17 mouse cellular contexts compared by ENCODE assay signal in genomic region chr10:66975451-66975850, GRCm38 (mm10).
DNase-seq lines count a peak whose midpoint lies in the region; ATAC-seq and TF ChIP-seq lines count a peak whose summit lies in the region.
"Had no signal": no experiment of that assay in that cellular context is flagged by ENCODE, and none has a peak within 500 bp of the region (broad histone marks: within the 10 kb centered on the region; RNA-seq: fewer than 3 reads in every experiment).

No protein-coding gene starts in this region.

- no peaks in the 10 kb centered on the region for H3K27me3 ChIP-seq in hindbrain, postnatal 0 days (ENCODE audit: insufficient read depth, low read length)
- no peaks in the 10 kb centered on the region for H3K27me3 ChIP-seq in hindbrain, embryonic 13.5 days
- no peaks in the 10 kb centered on the region for H3K27me3 ChIP-seq in intestine, postnatal 0 days (replicated peaks; ENCODE audit: control insufficient read depth, insufficient read depth, low read length)
- H3K27me3 ChIP-seq: forebrain, embryonic 15.5 days; limb, embryonic 13.5 days had no signal

- no peak overlapping the region for H3K27ac ChIP-seq in hindbrain, postnatal 0 days
- H3K27ac ChIP-seq in hindbrain, embryonic 13.5 days, result no peak overlapping the region
- no peak overlapping the region for H3K27ac ChIP-seq in intestine, postnatal 0 days (ENCODE audit: low read depth, low read length)
- H3K27ac ChIP-seq: forebrain, embryonic 15.5 days; gastrocnemius, adult 2 months; layer of hippocampus, adult 2 months; limb, embryonic 13.5 days had no signal

- H3K36me3 ChIP-seq in hindbrain, postnatal 0 days (ENCODE audit: insufficient read depth, low read length), result no peaks in the 10 kb centered on the region
- H3K36me3 ChIP-seq in hindbrain, embryonic 13.5 days, result no peaks in the 10 kb centered on the region
- H3K36me3 ChIP-seq in intestine, postnatal 0 days (ENCODE audit: control insufficient read depth, insufficient read depth), result no peaks in the 10 kb centered on the region
- H3K36me3 ChIP-seq: forebrain, embryonic 15.5 days; limb, embryonic 13.5 days had no signal

- ATAC-seq in hindbrain, postnatal 0 days, result no peak
- ATAC-seq in hindbrain, embryonic 13.5 days (ENCODE audit: low FRiP score), result no peak
- ATAC-seq in intestine, postnatal 0 days, result no peak
- ATAC-seq: forebrain, embryonic 15.5 days; midbrain, embryonic 16.5 days had no signal

- no peak overlapping the region for H3K9ac ChIP-seq in hindbrain, postnatal 0 days (replicated peaks; ENCODE audit: low read length)
- no peak overlapping the region for H3K9ac ChIP-seq in hindbrain, embryonic 13.5 days
- H3K9ac ChIP-seq in intestine, postnatal 0 days (ENCODE audit: low read depth, low read length), result no peak overlapping the region
- H3K9ac ChIP-seq: forebrain, embryonic 15.5 days; limb, embryonic 13.5 days had no signal

- no peaks in the 10 kb centered on the region for H3K9me3 ChIP-seq in hindbrain, postnatal 0 days (ENCODE audit: low read length)
- H3K9me3 ChIP-seq in hindbrain, embryonic 13.5 days, result no peaks in the 10 kb centered on the region
- no peaks in the 10 kb centered on the region for H3K9me3 ChIP-seq in intestine, postnatal 0 days (ENCODE audit: control insufficient read depth)
- H3K9me3 ChIP-seq: forebrain, embryonic 15.5 days; limb, embryonic 13.5 days had no signal

- DNase-seq in hindbrain, postnatal 0 days (ENCODE audit: low spot score), result peak; percentile 32
- peak; percentile 26 for DNase-seq in lung, postnatal 36 days
- no peak for DNase-seq in lung, postnatal 14 days
- peak; percentile 88 for DNase-seq in adipocyte (ENCODE audit: low spot score)
- no peak for DNase-seq in gastrocnemius, adult 18-20 months (ENCODE audit: low spot score)
- DNase-seq: adrenal gland, adult 2 months; cerebellum, adult 9-10 months; embryo, embryonic 11 days; gastrocnemius, adult 2 months; lung, adult 2 months; thymus, adult 18-20 months had no signal

- 75% methylated on average over 1 of the region's 1 CpGs for WGBS in hindbrain, postnatal 0 days
- 81% methylated on average over 1 of the region's 1 CpGs for WGBS in hindbrain, embryonic 13.5 days
- WGBS in intestine, postnatal 0 days, result 87% methylated on average over 1 of the region's 1 CpGs

- no peak overlapping the region for H3K4me3 ChIP-seq in hindbrain, postnatal 0 days (ENCODE audit: low read length)
- H3K4me3 ChIP-seq in hindbrain, embryonic 13.5 days, result no peak overlapping the region
- H3K4me3 ChIP-seq in intestine, postnatal 0 days (ENCODE audit: low read depth, low read length), result no peak overlapping the region
- H3K4me3 ChIP-seq: forebrain, embryonic 15.5 days; gastrocnemius, adult 2 months; layer of hippocampus, adult 2 months; limb, embryonic 13.5 days had no signal

- H3K4me1 ChIP-seq in hindbrain, postnatal 0 days (ENCODE audit: insufficient read depth, low read length), result no peaks in the 10 kb centered on the region
- no peaks in the 10 kb centered on the region for H3K4me1 ChIP-seq in hindbrain, embryonic 13.5 days (replicated peaks)
- no peaks in the 10 kb centered on the region for H3K4me1 ChIP-seq in intestine, postnatal 0 days (replicated peaks; ENCODE audit: control insufficient read depth, insufficient read depth, low read length)
- H3K4me1 ChIP-seq: forebrain, embryonic 15.5 days had no signal

- TF ChIP-seq CTCF in hindbrain, postnatal 0 days (IDR thresholded peaks at IDR 0.05; ENCODE audit: low read depth), result no peak
- TF ChIP-seq CTCF in intestine, postnatal 0 days (IDR thresholded peaks at IDR 0.05; ENCODE audit: low read depth), result no peak

- no peak overlapping the region for H3K4me2 ChIP-seq in hindbrain, postnatal 0 days (ENCODE audit: low read depth, low read length)
- no peak overlapping the region for H3K4me2 ChIP-seq in hindbrain, embryonic 13.5 days
- no peak overlapping the region for H3K4me2 ChIP-seq in intestine, postnatal 0 days (replicated peaks; ENCODE audit: low read depth)
- H3K4me2 ChIP-seq: forebrain, embryonic 15.5 days; limb, embryonic 13.5 days had no signal

Comparison
In these comparisons a context has a peak if more than half of its experiments do, and no peak if none do; other contexts are left out.
1. DNase-seq: peak in hindbrain, postnatal 0 days (single experiment), lung, postnatal 36 days (single experiment) and adipocyte (single experiment); none in lung, postnatal 14 days (single experiment) and gastrocnemius, adult 18-20 months (single experiment).